Comparison of ENCODE assay signal across 8 mouse cellular contexts in genomic region chr1:95664969-95665702, GRCm38 (mm10). TPM values are rescaled to one million over a fixed set of nuclear protein-coding genes. Genes with fewer than 3 reads are reported as not detected.
DNase-seq lines count a peak whose midpoint lies in the region; ATAC-seq and TF ChIP-seq lines count a peak whose summit lies in the region.

No protein-coding gene starts in this region.

- H3K9me3 ChIP-seq in intestine, postnatal 0 days (ENCODE audit: control insufficient read depth), result no peaks in the 10 kb centered on the region

- peak overlapping the region; percentile 84 for H3K4me2 ChIP-seq in intestine, postnatal 0 days (replicated peaks; ENCODE audit: low read depth)

- H3K9ac ChIP-seq in intestine, postnatal 0 days (ENCODE audit: low read depth, low read length), result no peak overlapping the region

- peak; percentile 91 for DNase-seq in heart, adult 11 months
- no peak for DNase-seq in heart, adult 9 months (ENCODE audit: low spot score in 2 of 2)
- peak; percentile 37 to 44 for DNase-seq in heart, adult 18-20 months
- peak; percentile 32 to 38 for DNase-seq in lung, postnatal 4 days
- DNase-seq in right cerebral cortex, postnatal 25 days, result peak; percentile 17
- no peak for DNase-seq in urinary bladder, postnatal 36 days (ENCODE audit: low spot score in 2 of 2)

- H3K27ac ChIP-seq in bone marrow macrophage, adult 2 months (ENCODE audit: insufficient read depth, low read depth, low read length), result peak overlapping the region; percentile 71
- no peak overlapping the region for H3K27ac ChIP-seq in intestine, postnatal 0 days (ENCODE audit: low read depth, low read length)

- H3K4me3 ChIP-seq in bone marrow macrophage, adult 2 months (ENCODE audit: insufficient read depth, low read length), result peak overlapping the region; percentile 74
- peak overlapping the region; percentile 57 for H3K4me3 ChIP-seq in intestine, postnatal 0 days (ENCODE audit: low read depth, low read length)

- TF ChIP-seq POLR2A in bone marrow macrophage, adult 2 months (IDR thresholded peaks at IDR 0.05; ENCODE audit: borderline replicate concordance, low read depth, low read length), result no peak

- no peaks in the 10 kb centered on the region for H3K36me3 ChIP-seq in intestine, postnatal 0 days (ENCODE audit: control insufficient read depth, insufficient read depth)

- H3K27me3 ChIP-seq in intestine, postnatal 0 days (replicated peaks; ENCODE audit: control insufficient read depth, insufficient read depth, low read length), result 0 out of 2 replicates have a peak, but pooled peaks cover 3% of the 10 kb centered on the region

- TF ChIP-seq CTCF in bone marrow macrophage, adult 2 months (IDR thresholded peaks at IDR 0.05; ENCODE audit: low read depth, low read length), result no peak
- no peak for TF ChIP-seq CTCF in intestine, postnatal 0 days (IDR thresholded peaks at IDR 0.05; ENCODE audit: low read depth)

- WGBS in intestine, postnatal 0 days, result 32% methylated on average over 22 of the region's 22 CpGs

- H3K4me1 ChIP-seq in bone marrow macrophage, adult 2 months (ENCODE audit: control insufficient read depth, insufficient read depth, low read length), result peaks cover 18% of the 10 kb centered on the region
- no peaks in the 10 kb centered on the region for H3K4me1 ChIP-seq in intestine, postnatal 0 days (replicated peaks; ENCODE audit: control insufficient read depth, insufficient read depth, low read length)

- no peak for ATAC-seq in intestine, postnatal 0 days

RNA-seq across cellular contexts. Expression of gene St8sia4, which starts 2.2 kb away (rescaled TPM):
- polyA plus RNA-seq in bone marrow macrophage, adult 2 months (2012; ENCODE audit: insufficient read depth, insufficient read length, missing spikeins), result 81.1 and 86.3 TPM in 2 replicates
- 1 to 10 TPM; 4.9 to 5.0 TPM for total RNA-seq in heart, adult 18-20 months (2021)
- polyA plus RNA-seq in intestine, postnatal 0 days (2015; fragmentation: Nextera tagmentation; extraction: Ambion mirVana), result 1.1 and 1.5 TPM in 2 replicates

Comparison
In these comparisons a context has a peak if more than half of its experiments do, and no peak if none do; other contexts are left out.
1. DNase-seq: peak in heart, adult 11 months (single experiment), heart, adult 18-20 months (2 of 2), lung, postnatal 4 days (2 of 2) and right cerebral cortex, postnatal 25 days (single experiment); none in heart, adult 9 months (0 of 2) and urinary bladder, postnatal 36 days (0 of 2).
2. RNA of gene St8sia4, which starts 2.2 kb away (polyA plus RNA-seq): 81.1 to 86.3 TPM in bone marrow macrophage, adult 2 months; 1.1 to 1.5 TPM in intestine, postnatal 0 days; every median in the first group is over 10 times any median in the second.